Mouse (Mus musculus): ENCODE measurements around the gene A030005L19Rik. TPM values are rescaled to one million over a fixed set of nuclear protein-coding genes. Genes with fewer than 3 reads are reported as not detected.
"Not testable (repeated sequence)": the region's sequence is repeated elsewhere in the genome, so short reads cannot be mapped to it uniquely, and the experiment has no call there.

The A030005L19Rik gene
- polyA plus RNA-seq, 1 experiment from 2014 or later: not detected

DNA sequence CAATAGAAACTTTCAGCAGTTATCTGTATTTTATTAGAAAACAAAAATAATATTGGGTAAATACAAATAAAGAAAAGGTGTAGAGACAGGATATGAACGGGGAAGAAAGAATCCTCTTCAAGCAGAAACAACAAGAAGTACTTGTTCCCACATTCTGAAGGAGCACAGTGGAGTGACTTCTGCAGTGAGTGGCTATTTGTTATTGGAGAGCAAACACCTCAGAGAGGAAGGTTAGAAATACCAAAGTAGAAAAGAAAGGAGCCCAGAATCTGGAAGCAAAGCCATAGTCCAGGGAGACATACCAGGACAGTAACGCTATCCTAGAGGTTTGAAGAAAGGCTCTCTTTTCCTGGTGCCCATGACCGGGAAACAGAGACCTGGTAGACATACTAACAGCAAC, 17.4 kb downstream of the A030005L19Rik start:
- H3K9me3 ChIP-seq (ENCODE audit: control insufficient read depth, low read length); H3K4me2 ChIP-seq (ENCODE audit: low read length); H3K4me3 ChIP-seq (replicated peaks; ENCODE audit: low read length); H3K36me3 ChIP-seq (ENCODE audit: control insufficient read depth, insufficient read depth); H3K9ac ChIP-seq (replicated peaks; ENCODE audit: low read depth, low read length); ATAC-seq; H3K27ac ChIP-seq (ENCODE audit: low read length); H3K4me1 ChIP-seq (replicated peaks; ENCODE audit: control insufficient read depth, insufficient read depth, low read length); H3K27me3 ChIP-seq (replicated peaks; ENCODE audit: control insufficient read depth, insufficient read depth, low read length): not testable (repeated sequence)
- WGBS: 89% methylated on average over 3 of the region's 3 CpGs

DNA sequence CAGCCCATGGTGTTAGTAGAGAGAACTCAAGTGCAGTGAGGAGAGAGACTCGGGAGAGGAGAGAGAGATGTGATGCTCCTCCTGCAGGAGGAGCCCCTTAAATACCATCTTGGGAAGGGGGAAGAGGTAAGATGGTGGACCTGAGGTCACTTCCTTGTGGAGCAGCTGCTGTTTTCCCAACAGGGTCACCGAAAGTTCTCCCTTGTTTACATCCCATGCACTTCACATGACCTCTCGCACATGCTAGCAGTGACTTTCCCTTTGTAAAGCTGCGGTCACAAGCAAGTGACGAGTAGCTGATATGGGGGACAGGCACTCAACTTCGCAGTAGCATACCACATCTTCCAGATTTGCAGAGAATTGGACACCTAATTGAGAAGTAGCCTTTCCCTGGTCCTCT, 18.2 kb downstream of the A030005L19Rik start, which contains the start of gene Gm6217:
TSS of gene Gm6217 (minus strand) at position 74 of the 400 bp plus-strand sequence.
- not testable (repeated sequence) for H3K27me3 ChIP-seq (replicated peaks; ENCODE audit: control insufficient read depth, insufficient read depth, low read length); H3K9ac ChIP-seq (replicated peaks; ENCODE audit: low read depth, low read length); H3K4me3 ChIP-seq (replicated peaks; ENCODE audit: low read length); H3K4me2 ChIP-seq (ENCODE audit: low read length); H3K9me3 ChIP-seq (ENCODE audit: control insufficient read depth, low read length); H3K27ac ChIP-seq (ENCODE audit: low read length); H3K36me3 ChIP-seq (ENCODE audit: control insufficient read depth, insufficient read depth); H3K4me1 ChIP-seq (replicated peaks; ENCODE audit: control insufficient read depth, insufficient read depth, low read length); ATAC-seq
- no CpG with 5 or more reads among the region's 6 CpGs for WGBS

DNA sequence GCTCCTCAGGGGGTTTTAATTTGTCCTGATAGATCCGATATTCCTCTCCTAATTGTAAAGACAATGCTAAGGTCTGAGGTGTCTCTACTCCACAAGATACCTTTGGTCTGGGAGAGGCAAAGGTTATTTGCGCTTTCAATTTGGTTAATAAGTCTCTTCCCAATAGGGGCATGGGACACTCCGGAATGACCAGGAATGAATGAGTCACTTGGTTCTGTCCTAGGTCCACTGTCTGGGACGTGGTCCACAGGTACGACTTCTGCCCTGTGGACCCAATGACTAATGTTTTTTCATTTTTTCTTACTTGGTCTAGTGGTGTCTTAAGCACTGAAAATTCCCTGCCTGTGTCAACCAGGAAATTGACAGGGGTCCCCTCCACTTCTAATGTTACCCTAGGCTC, 25.5 kb downstream of the A030005L19Rik start:
- Histone ChIP-seq H3K27me3 (replicated peaks; ENCODE audit: control insufficient read depth, insufficient read depth, low read length) (no peaks in the 10 kb centered on the region), H3K9me3 (ENCODE audit: control insufficient read depth, low read length) (no peaks in the 10 kb centered on the region), H3K36me3 (ENCODE audit: control insufficient read depth, insufficient read depth) (no peaks in the 10 kb centered on the region), H3K4me2 (ENCODE audit: low read length) (no peak overlapping the region), H3K4me1 (replicated peaks; ENCODE audit: control insufficient read depth, insufficient read depth, low read length) (no peaks in the 10 kb centered on the region), H3K4me3 (replicated peaks; ENCODE audit: low read length) (no peak overlapping the region), H3K9ac (replicated peaks; ENCODE audit: low read depth, low read length) (no peak overlapping the region), H3K27ac (ENCODE audit: low read length) (no peak overlapping the region)
- ATAC-seq: no peak
- WGBS: 96% methylated on average over 5 of the region's 5 CpGs

DNA sequence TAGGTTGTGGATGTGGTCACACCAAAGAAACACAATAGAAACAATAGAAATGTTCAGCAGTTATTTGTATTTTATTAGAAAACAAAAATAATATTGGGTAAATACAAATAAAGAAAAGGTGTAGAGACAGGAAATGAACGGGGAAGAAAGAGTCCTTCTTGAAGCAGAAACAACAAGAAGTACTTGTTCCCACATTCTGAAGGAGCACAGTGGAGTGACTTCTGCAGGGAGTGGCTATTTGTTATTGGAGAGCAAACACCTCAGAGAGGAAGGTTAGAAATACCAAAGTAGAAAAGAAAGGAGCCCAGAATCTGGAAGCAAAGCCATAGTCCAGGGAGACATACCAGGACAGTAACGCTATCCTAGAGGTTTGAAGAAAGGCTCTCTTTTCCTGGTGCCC, 29.4 kb downstream of the A030005L19Rik start:
- not testable (repeated sequence) for H3K27ac ChIP-seq (ENCODE audit: low read length); H3K9me3 ChIP-seq (ENCODE audit: control insufficient read depth, low read length); ATAC-seq; H3K4me3 ChIP-seq (replicated peaks; ENCODE audit: low read length); H3K4me1 ChIP-seq (replicated peaks; ENCODE audit: control insufficient read depth, insufficient read depth, low read length); H3K4me2 ChIP-seq (ENCODE audit: low read length); H3K36me3 ChIP-seq (ENCODE audit: control insufficient read depth, insufficient read depth); H3K27me3 ChIP-seq (replicated peaks; ENCODE audit: control insufficient read depth, insufficient read depth, low read length); H3K9ac ChIP-seq (replicated peaks; ENCODE audit: low read depth, low read length)
- 93% methylated on average over 1 of the region's 2 CpGs for WGBS

DNA sequence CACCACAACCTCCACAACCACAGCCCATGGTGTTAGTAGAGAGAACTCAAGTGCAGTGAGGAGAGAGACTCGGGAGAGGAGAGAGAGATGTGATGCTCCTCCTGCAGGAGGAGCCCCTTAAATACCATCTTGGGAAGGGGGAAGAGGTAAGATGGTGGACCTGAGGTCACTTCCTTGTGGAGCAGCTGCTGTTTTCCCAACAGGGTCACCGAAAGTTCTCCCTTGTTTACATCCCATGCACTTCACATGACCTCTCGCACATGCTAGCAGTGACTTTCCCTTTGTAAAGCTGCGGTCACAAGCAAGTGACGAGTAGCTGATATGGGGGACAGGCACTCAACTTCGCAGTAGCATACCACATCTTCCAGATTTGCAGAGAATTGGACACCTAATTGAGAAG, 30.2 kb downstream of the A030005L19Rik start, which contains the start of gene A030003K21Rik:
TSS of gene A030003K21Rik (minus strand) at position 94 of the 400 bp plus-strand sequence.
- not testable (repeated sequence) for H3K4me2 ChIP-seq (ENCODE audit: low read length); H3K4me1 ChIP-seq (replicated peaks; ENCODE audit: control insufficient read depth, insufficient read depth, low read length); H3K36me3 ChIP-seq (ENCODE audit: control insufficient read depth, insufficient read depth); H3K27me3 ChIP-seq (replicated peaks; ENCODE audit: control insufficient read depth, insufficient read depth, low read length); H3K9ac ChIP-seq (replicated peaks; ENCODE audit: low read depth, low read length); H3K4me3 ChIP-seq (replicated peaks; ENCODE audit: low read length); ATAC-seq; H3K27ac ChIP-seq (ENCODE audit: low read length); H3K9me3 ChIP-seq (ENCODE audit: control insufficient read depth, low read length)
- no CpG with 5 or more reads among the region's 6 CpGs for WGBS

DNA sequence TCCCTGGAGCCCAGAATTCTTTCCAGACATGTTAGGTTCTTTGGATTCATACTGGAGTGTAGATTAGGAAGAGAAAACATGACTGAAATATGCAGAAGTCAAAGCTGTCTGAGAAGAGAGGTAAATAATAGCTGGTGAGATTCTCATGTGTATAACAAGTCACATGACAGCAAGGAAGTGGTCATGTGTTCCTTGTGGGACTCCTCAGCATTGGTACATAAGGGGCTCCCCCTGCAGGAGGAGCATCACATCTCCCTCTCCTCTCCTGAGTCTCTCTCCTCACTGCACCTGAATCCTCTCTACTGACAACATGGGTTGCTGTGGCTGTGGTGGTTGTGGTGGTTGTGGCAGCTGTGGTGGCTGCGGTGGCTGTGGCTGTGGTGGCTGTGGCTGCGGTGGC, 32.9 kb downstream of the A030005L19Rik start:
- WGBS: 94% methylated on average over 2 of the region's 2 CpGs
- not testable (repeated sequence) for ATAC-seq; H3K27ac ChIP-seq (ENCODE audit: low read length)

DNA sequence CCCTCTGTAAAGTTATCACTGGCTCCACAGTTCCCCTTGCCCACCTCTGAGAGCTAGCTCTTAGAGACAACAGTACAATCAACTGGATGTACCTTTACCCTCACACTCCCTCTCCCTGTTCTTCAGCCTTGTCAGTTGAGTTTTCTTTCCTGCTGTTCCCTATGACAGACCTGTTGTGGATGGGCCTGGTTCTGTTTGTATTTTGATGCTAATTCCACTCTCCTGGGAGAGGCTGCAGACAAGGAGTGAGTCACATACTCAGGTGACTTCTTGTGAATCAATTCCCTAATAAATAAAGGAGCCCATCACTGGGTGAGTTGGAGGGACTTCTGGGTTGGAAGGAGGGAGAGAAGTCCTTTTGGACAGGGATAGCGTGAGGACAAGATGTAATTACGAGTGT, 35.5 kb downstream of the A030005L19Rik start:
- Histone ChIP-seq H3K4me3 (replicated peaks; ENCODE audit: low read length) (no peak overlapping the region), H3K4me2 (ENCODE audit: low read length) (no peak overlapping the region), H3K27me3 (replicated peaks; ENCODE audit: control insufficient read depth, insufficient read depth, low read length) (no peaks in the 10 kb centered on the region), H3K4me1 (replicated peaks; ENCODE audit: control insufficient read depth, insufficient read depth, low read length) (no peaks in the 10 kb centered on the region), H3K27ac (ENCODE audit: low read length) (no peak overlapping the region), H3K9ac (replicated peaks; ENCODE audit: low read depth, low read length) (no peak overlapping the region), H3K9me3 (ENCODE audit: control insufficient read depth, low read length) (no peaks in the 10 kb centered on the region), H3K36me3 (ENCODE audit: control insufficient read depth, insufficient read depth) (no peaks in the 10 kb centered on the region)
- 86% methylated on average over 2 of the region's 2 CpGs for WGBS
- ATAC-seq: no peak

More for the DNA sequence above, 32.9 kb downstream of the A030005L19Rik start:
- H3K36me3 ChIP-seq (ENCODE audit: control insufficient read depth, insufficient read depth); H3K4me2 ChIP-seq (ENCODE audit: low read length); H3K27me3 ChIP-seq (replicated peaks; ENCODE audit: control insufficient read depth, insufficient read depth, low read length); H3K9me3 ChIP-seq (ENCODE audit: control insufficient read depth, low read length); H3K9ac ChIP-seq (replicated peaks; ENCODE audit: low read depth, low read length); H3K4me1 ChIP-seq (replicated peaks; ENCODE audit: control insufficient read depth, insufficient read depth, low read length); H3K4me3 ChIP-seq (replicated peaks; ENCODE audit: low read length): not testable (repeated sequence)

DNA sequence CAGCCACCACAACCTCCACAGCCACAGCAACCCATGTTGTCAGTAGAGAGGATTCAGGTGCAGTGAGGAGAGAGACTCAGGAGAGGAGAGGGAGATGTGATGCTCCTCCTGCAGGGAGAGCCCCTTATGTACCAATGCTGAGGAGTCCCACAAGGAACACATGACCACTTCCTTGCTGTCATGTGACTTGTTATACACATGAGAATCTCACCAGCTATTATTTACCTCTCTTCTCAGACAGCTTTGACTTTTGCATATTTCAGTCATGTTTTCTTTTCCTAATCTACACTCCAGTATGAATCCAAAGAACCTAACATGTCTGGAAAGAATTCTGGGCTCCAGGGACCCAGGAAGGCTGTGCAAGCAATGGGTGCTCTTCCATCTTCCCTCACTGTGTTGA, 42.8 kb downstream of the A030005L19Rik start, which contains the start of gene Gm7544:
TSS of gene Gm7544 (minus strand) at position 101 of the 400 bp plus-strand sequence.
- not testable (repeated sequence) for H3K27me3 ChIP-seq (replicated peaks; ENCODE audit: control insufficient read depth, insufficient read depth, low read length); H3K4me2 ChIP-seq (ENCODE audit: low read length); H3K36me3 ChIP-seq (ENCODE audit: control insufficient read depth, insufficient read depth); H3K4me3 ChIP-seq (replicated peaks; ENCODE audit: low read length); H3K4me1 ChIP-seq (replicated peaks; ENCODE audit: control insufficient read depth, insufficient read depth, low read length); H3K9me3 ChIP-seq (ENCODE audit: control insufficient read depth, low read length); H3K27ac ChIP-seq (ENCODE audit: low read length); ATAC-seq; H3K9ac ChIP-seq (replicated peaks; ENCODE audit: low read depth, low read length)

DNA sequence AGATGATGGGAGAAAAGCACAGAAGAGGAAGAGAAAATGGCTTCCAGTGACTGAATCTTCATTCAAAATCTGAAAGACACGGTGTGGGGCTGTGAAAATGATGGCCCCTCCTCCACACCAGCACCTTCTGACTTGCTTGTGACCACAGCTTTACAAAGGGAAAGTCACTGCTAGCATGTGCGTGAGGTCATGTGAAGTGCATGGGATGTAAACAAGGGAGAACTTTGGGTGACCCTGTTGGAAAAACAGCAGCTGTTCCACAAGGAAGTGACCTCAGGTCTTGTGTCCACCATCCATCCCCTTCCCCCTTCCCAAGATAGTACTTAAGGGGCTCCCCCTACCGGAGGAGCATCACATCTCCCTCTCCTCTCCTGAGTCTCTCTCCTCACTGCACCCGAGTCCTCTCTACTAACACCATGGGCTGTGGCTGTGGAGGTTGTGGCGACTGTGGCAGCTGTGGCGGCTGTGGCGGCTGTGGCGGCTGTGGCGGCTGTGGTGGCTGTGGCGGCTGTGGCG, 46.8 kb downstream of the A030005L19Rik start, which contains the start of gene Gm47955:
TSS of gene Gm47955 (plus strand) at position 417 of the 516 bp plus-strand sequence.
- Histone ChIP-seq H3K4me1 (replicated peaks; ENCODE audit: control insufficient read depth, insufficient read depth, low read length) (no peaks in the 10 kb centered on the region), H3K4me3 (replicated peaks; ENCODE audit: low read length) (no peak within 1 kb of the TSS), H3K27ac (ENCODE audit: low read length) (no peak within 1 kb of the TSS), H3K9ac (replicated peaks; ENCODE audit: low read depth, low read length) (no peak within 1 kb of the TSS), H3K36me3 (ENCODE audit: control insufficient read depth, insufficient read depth) (no peaks in the 10 kb centered on the region), H3K4me2 (ENCODE audit: low read length) (no peak within 1 kb of the TSS), H3K9me3 (ENCODE audit: control insufficient read depth, low read length) (no peaks in the 10 kb centered on the region), H3K27me3 (replicated peaks; ENCODE audit: control insufficient read depth, insufficient read depth, low read length) (no peaks in the 10 kb centered on the region)
- 95% methylated on average over 11 of the region's 11 CpGs for WGBS
- ATAC-seq: no peak

All from forebrain, embryonic 16.5 days (tissue).